Mouse (Mus musculus) layer of hippocampus, postnatal 10 days (tissue): ENCODE measurements around the gene Romo1. TPM values are rescaled to one million over a fixed set of nuclear protein-coding genes. Genes with fewer than 3 reads are reported as not detected.
"Not testable (repeated sequence)": the region's sequence is repeated elsewhere in the genome, so short reads cannot be mapped to it uniquely, and the experiment has no call there.

Experiments used
- DNase-seq, 2 experiments: peaks; one replicate each; pipeline ENCODE4 v3.0.0; 2021; ENCODE audit warnings: low spot score in 2 of 2
- long read RNA-seq: library from polyadenylated mRNA; stranded (forward); transcript quantifications from one replicate; pipeline ENCODE4 v2.0.0, GENCODE M21; 2023
- total RNA-seq, 2 experiments: library from RNA; stranded (reverse); gene quantifications; 2 replicates each; pipeline ENCODE4 v1.2.3; 2021

Gene Romo1
- 100 to 1,000 TPM; 230 to 245 TPM for total RNA-seq
- long read RNA-seq, transcript Romo1-201 (3 exons, 569 nt): major isoform, 109 of 160 reads
- long read RNA-seq, transcript Romo1-202 (2 exons, 550 nt): minor isoform, 34 of 160 reads
- long read RNA-seq, partial matches to known transcripts: 14 of 160 reads
- long read RNA-seq, other reads (novel, unspliced or antisense): 0 of 160 reads

- peak; percentile 97 to 98 for DNase-seq
These were observed at the start of gene Romo1, which contains the start of gene Nfs1 for GRCm38 (mm10) chr2:156143953-156144724. TSS of gene Romo1 (plus strand) at chr2:156144039. TSS of gene Nfs1 (minus strand) at chr2:156144186.

- DNase-seq: peak in 1 of 2 experiments; percentile 23
These were observed 33.0 kb upstream of the Romo1 start for GRCm38 (mm10) chr2:156110627-156111357.

- peak; percentile 93 to 95 for DNase-seq
These were observed 32.3 kb upstream of the Romo1 start, which contains the start of the genes Cpne1 and Rbm12 for GRCm38 (mm10) chr2:156111358-156112079. TSS of gene Cpne1 (minus strand) at chr2:156111965. TSS of gene Rbm12 (minus strand) at chr2:156111978.

GRCm38 (mm10) chr2:156112080-156112423 lies 31.8 kb upstream of the Romo1 start:
- not testable (repeated sequence) for DNase-seq

GRCm38 (mm10) chr2:156119566-156119965 lies 24.3 kb upstream of the Romo1 start:
- no peak for DNase-seq

GRCm38 (mm10) chr2:156123731-156124130 lies 20.1 kb upstream of the Romo1 start:
- no peak for DNase-seq

- DNase-seq: no peak
These were observed 16.8 kb upstream of the Romo1 start, which contains the start of gene Gm28036 for GRCm38 (mm10) chr2:156126992-156127391. TSS of gene Gm28036 (minus strand) at chr2:156127092.

GRCm38 (mm10) chr2:156134161-156134560 lies 9.7 kb upstream of the Romo1 start:
- no peak for DNase-seq

GRCm38 (mm10) chr2:156135695-156136094 lies 8.1 kb upstream of the Romo1 start:
- no peak for DNase-seq

GRCm38 (mm10) chr2:156142820-156143219 lies 1.0 kb upstream of the Romo1 start:
- no peak for DNase-seq

GRCm38 (mm10) chr2:156143367-156143766 lies 472 bp upstream of the Romo1 start:
- DNase-seq: no peak

GRCm38 (mm10) chr2:156145486-156146130 lies 1.8 kb downstream of the Romo1 start:
- no peak for DNase-seq

- DNase-seq: no peak
These were observed 2.6 kb downstream of the Romo1 start for GRCm38 (mm10) chr2:156146272-156146989.

- no peak for DNase-seq
These were observed 3.6 kb downstream of the Romo1 start for GRCm38 (mm10) chr2:156147316-156147915.

- no peak for DNase-seq
These were observed 7.7 kb downstream of the Romo1 start for GRCm38 (mm10) chr2:156151538-156151937.

GRCm38 (mm10) chr2:156165478-156165877 lies 21.6 kb downstream of the Romo1 start:
- DNase-seq: no peak

GRCm38 (mm10) chr2:156166557-156166956 lies 22.7 kb downstream of the Romo1 start:
- DNase-seq: no peak

- no peak for DNase-seq
These were observed 33.2 kb downstream of the Romo1 start for GRCm38 (mm10) chr2:156177079-156177478.

- no peak for DNase-seq
These were observed 33.8 kb downstream of the Romo1 start for GRCm38 (mm10) chr2:156177651-156178050.
